Mouse (Mus musculus): ENCODE results near the gene Picalm.
"Not testable (repeated sequence)": the region's sequence is repeated elsewhere in the genome, so short reads cannot be mapped to it uniquely, and the experiment has no call there.

Picalm gene

GRCm38 (mm10) chr7:90203914-90204313 is 73.9 kb downstream of the Picalm start:
- DNase-seq (ENCODE audit: low read depth in 2 of 2, low spot score in 2 of 2) = no peak

DNA sequence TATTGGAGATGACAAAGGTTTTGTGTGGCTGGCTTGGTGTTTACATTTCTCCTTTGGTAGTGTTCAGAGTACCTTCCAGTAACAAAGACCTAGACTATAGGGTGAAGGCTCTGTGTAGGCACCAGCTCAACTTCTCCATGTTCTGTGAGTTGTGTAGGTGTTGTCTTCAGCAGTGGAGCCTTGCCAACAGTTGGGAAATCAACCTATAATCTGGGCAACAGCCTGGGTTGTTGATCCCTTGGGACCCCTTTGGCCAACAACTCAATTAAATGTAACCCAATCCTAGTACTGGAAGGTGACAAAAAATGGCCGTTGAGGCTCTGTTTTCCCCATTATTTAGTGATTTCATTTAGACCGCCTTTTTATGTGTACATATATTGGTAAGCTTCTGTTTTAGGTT is 80.1 kb downstream of the Picalm start:
- DNase-seq (ENCODE audit: low read depth in 2 of 2, low spot score in 2 of 2) = no peak

DNA sequence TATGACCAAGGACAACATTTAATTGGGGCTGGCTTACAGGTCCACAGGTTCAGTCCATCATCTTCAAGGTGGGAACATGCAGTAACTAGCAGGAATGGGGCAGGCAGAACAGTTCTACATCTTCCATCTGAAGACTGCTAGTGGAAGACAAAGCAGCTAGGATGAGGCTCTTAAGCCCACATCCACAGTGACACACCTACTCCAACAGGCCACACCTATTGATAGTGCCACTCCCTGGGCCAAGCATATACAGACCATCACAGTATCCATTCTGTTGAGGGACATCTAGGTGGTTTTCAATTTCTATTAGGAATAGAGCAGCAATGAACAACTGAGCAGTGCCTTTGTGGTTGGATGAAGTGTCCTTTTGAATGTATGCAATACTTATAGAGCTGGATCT is 80.9 kb downstream of the Picalm start:
- no peak for DNase-seq (ENCODE audit: low read depth in 2 of 2, low spot score in 2 of 2)

DNA sequence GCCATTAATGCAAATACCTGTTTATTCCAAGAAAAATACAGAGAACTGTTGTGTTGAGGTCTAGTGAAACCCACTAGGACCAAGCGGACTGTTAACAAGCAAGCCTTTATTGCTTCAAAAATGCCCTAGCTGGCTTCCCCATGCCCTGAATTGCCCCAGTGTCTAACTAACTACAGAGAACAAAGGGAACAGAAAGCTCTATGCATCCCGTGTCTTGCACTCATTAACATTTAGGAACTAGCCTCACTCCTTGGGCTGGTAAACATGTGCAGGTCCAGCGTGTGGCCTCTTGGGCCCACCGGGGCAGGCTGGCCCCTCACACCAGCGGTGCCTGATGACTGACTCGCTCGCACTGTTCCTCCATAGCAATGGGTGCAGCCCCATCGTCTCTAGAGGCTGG is 86.5 kb downstream of the Picalm start:
- DNase-seq (ENCODE audit: low read depth in 2 of 2, low spot score in 2 of 2) = no peak

GRCm38 (mm10) chr7:90218122-90218521 is 88.1 kb downstream of the Picalm start:
- DNase-seq (ENCODE audit: low read depth in 2 of 2, low spot score in 2 of 2) = no peak

GRCm38 (mm10) chr7:90221487-90221886 is 91.5 kb downstream of the Picalm start:
- DNase-seq (ENCODE audit: low read depth in 2 of 2, low spot score in 2 of 2) = no peak

GRCm38 (mm10) chr7:90228075-90228474 is 98.1 kb downstream of the Picalm start:
- DNase-seq (ENCODE audit: low read depth in 2 of 2, low spot score in 2 of 2) = no peak

DNA sequence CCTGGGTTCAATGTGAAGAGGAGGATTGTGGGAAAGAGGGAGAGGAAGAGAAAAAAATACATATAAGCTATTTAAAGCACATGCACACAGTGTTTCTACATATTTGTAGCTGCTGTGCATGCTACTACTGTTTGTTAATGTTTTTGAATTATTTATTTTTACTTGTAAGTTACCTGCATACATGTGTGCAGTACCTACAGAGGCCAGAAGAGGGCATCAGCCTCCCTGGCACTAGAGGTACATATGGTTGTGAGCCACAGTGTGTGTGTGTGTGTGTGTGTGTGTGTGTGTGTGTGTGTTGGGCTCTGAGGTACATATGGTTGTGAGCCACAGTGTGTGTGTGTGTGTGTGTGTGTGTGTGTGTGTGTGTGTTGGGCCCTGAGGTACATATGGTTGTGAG is 98.9 kb downstream of the Picalm start:
- not testable (repeated sequence) for DNase-seq (ENCODE audit: low read depth in 2 of 2, low spot score in 2 of 2)

- DNase-seq (ENCODE audit: low read depth in 2 of 2, low spot score in 2 of 2) = no peak
These were observed 101.4 kb downstream of the Picalm start for GRCm38 (mm10) chr7:90231431-90231830.

DNA sequence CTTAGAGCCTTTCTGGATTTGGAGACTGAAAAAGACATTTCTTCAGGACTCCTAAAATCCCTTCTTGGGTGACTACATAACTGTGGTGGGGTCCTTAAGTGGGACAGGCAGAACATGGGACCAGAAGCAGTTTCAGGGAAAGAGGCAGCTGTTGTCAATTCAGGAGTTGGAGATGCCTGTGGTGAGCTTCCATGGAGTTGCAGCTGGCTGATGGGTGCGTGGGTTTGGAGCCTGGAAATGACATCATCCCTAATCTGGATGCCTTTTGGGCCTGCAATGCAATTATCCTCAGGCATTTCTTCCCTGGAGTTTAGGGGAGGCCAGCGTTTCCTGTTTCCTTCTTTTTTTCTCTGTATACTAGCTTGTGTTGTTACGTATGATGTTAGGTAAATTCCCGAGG is 103.9 kb downstream of the Picalm start:
- no peak for DNase-seq (ENCODE audit: low read depth in 2 of 2, low spot score in 2 of 2)

DNA sequence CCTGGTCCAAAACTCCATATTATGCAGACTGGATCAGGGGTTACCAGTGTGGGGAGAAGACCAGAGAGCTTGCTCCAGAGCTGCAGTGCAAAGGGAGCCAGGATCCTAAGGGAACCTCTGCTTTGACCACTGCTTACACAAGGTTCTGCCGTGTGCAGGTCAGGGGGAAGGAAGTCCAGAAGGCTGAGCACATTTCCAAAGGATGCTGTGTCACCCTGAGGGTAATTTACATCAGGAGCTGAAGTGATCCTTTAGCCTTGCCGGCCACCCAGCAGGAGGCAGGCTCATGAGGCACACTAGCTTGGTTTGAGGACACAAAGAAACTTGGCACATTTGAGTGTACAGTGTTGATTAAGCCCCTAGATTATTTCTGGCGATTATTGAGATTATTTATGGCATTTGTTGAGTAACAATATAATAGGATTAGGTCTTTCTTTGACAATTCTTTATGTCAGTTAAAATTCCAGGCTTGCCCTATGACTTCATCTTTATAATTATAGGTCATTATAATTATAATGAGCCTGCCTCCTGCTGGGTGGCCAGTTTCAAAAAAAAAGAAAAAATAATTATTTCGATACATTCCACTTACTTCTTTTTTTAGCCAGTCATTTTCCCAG is 106.4 kb downstream of the Picalm start:
- DNase-seq (ENCODE audit: low read depth in 2 of 2, low spot score in 2 of 2) = no peak

DNA sequence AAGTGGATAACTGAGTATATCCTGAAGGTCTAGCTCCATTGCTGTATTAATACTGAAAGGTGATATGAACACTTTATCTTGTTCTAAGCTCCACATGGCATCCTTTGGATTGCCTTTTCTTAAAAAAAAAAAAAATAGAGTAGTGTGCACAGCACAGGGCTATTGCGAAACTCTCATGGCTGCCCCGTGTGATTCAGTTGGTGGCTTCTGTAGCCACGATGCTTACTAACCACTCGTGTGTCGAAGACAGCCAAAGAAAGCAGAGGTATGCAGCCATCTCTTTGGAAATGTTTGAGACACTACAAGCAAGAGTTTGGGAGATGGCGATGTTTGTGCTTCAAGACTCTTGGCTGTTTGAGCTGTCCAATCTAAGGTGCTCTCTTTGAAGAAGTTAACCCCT is 113.1 kb downstream of the Picalm start:
- no peak for DNase-seq (ENCODE audit: low read depth in 2 of 2, low spot score in 2 of 2)

GRCm38 (mm10) chr7:90243643-90244042 is 113.6 kb downstream of the Picalm start:
- no peak for DNase-seq (ENCODE audit: low read depth in 2 of 2, low spot score in 2 of 2)

DNA sequence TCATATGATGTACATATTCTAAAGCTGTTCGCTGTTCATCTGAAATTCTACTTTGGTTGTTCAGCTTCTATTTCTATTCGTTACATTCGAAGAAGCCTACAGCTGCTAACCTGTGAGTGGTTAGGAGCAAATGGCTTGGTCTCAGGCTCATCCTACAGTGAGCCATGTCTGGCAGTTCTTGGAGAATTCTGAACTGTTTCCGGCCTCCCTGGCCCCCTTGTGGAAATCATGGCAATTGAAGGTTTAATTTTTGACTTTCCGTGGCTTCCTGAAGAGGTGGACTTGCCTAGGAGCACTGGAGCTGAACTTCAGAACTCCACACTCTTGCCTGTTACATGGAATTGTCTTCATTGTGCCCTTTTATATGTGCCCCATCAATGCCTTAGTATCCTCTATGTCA is 122.9 kb downstream of the Picalm start:
- DNase-seq (ENCODE audit: low read depth in 2 of 2, low spot score in 2 of 2) = no peak

DNA sequence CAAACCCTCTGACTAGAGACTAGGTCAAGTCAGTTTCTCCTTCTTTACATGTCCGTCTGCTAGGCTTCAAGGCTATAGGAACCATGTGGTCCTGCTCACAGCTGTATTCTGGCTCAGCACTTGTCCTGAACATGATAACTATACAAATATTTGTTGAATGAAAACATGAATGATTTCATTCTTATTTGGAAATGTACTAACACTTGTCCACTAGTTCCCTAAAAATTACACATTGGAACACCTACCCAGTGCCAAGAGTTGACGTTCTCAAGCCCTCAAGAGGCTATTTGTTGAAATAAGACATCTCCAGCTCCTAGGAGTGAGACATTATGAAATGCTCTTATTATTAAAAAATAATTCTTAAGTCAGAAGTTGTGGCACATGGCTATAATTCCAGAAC is 128.7 kb downstream of the Picalm start:
- DNase-seq (ENCODE audit: low read depth in 2 of 2, low spot score in 2 of 2) = no peak

GRCm38 (mm10) chr7:90259899-90260298 is 129.9 kb downstream of the Picalm start:
- DNase-seq (ENCODE audit: low read depth in 2 of 2, low spot score in 2 of 2) = no peak

DNA sequence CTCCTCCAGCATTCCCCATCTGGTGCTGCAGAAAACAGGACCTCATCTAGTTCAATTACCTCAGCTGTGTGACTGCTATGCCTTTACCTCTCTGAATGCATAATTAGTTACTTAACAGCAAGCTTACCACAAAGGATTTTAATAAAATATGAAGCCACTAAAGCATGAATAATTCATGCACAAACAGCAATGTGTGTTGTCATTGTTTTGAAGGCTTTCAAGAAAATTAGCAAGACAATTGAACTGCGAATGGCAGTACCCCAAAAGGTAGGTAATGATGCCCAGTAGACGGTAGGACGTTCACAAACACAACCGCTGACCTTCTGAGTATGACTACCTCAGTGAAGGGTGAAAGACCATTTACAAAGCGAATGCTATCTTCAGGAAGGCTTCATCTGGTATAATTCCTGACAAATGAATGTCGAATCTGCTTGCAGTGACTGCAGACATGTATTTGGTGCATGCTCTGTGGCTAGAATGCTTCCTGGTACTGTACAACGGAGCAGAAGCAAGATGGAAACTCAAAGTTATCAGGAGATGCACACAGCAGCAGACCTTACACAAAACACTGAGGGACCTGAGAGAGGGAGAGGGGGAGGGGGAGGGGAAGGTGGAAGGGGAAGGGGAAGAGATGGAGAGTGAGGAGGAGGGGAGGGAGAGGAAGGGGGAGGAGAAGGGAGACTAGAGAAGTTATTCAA is 132.0 kb downstream of the Picalm start:
- DNase-seq (ENCODE audit: low read depth in 2 of 2, low spot score in 2 of 2) = no peak

Data from CD8-positive naive resting alpha-beta T cell, adult 2 months (primary cell).